Mouse (Mus musculus): ENCODE measurements at regions not wholly inside any gene's neighbourhood (a gene's known extent, or its start where the extent isn't known, plus 50 kb on each side); places are given as distances from the start of the nearest gene placed in this dataset.

- H3K36me3 ChIP-seq (ENCODE audit: control insufficient read depth, insufficient read depth, low read length) = no peaks in the 10 kb centered on the region
- no peak overlapping the region for H3K27ac ChIP-seq (ENCODE audit: insufficient read depth, low read depth, low read length)
- H3K27me3 ChIP-seq (ENCODE audit: control insufficient read depth, insufficient read depth, low read length) = no peaks in the 10 kb centered on the region
- no peak overlapping the region for H3K4me3 ChIP-seq (ENCODE audit: low read depth, low read length)
- 35% methylated on average over 7 of the region's 7 CpGs for WGBS
- TF ChIP-seq POLR2A (IDR thresholded peaks at IDR 0.05; ENCODE audit: low read depth, low read length) (no peak), CTCF (IDR thresholded peaks at IDR 0.05; ENCODE audit: extremely low read depth, insufficient read length, insufficient replicate concordance, low read depth, low read length) (no peak)
- H3K4me1 ChIP-seq (ENCODE audit: control insufficient read depth, insufficient read depth, insufficient read length, low read length) = no peaks in the 10 kb centered on the region
These were observed 130.6 kb downstream of the Kif26a start for GRCm38 (mm10) chr12:112276651-112277050.

- 69% methylated on average over 14 of the region's 14 CpGs for WGBS
- Histone ChIP-seq H3K4me1 (ENCODE audit: control insufficient read depth, insufficient read depth, insufficient read length, low read length) (no peaks in the 10 kb centered on the region), H3K27ac (ENCODE audit: insufficient read depth, low read depth, low read length) (no peak overlapping the region), H3K36me3 (ENCODE audit: control insufficient read depth, insufficient read depth, low read length) (no peaks in the 10 kb centered on the region), H3K4me3 (ENCODE audit: low read depth, low read length) (no peak overlapping the region), H3K27me3 (ENCODE audit: control insufficient read depth, insufficient read depth, low read length) (no peaks in the 10 kb centered on the region)
- TF ChIP-seq POLR2A (IDR thresholded peaks at IDR 0.05; ENCODE audit: low read depth, low read length) = no peak
- TF ChIP-seq CTCF (IDR thresholded peaks at IDR 0.05; ENCODE audit: extremely low read depth, insufficient read length, insufficient replicate concordance, low read depth, low read length) = no peak
These were observed 131.5 kb downstream of the Kif26a start for GRCm38 (mm10) chr12:112277511-112277910.

GRCm38 (mm10) chr12:112285096-112285495, 139.1 kb downstream of the Kif26a start:
- H3K27ac ChIP-seq (ENCODE audit: insufficient read depth, low read depth, low read length) = no peak overlapping the region
- H3K4me1 ChIP-seq (ENCODE audit: control insufficient read depth, insufficient read depth, insufficient read length, low read length) = no peaks in the 10 kb centered on the region
- H3K4me3 ChIP-seq (ENCODE audit: low read depth, low read length) = no peak overlapping the region
- no peaks in the 10 kb centered on the region for H3K36me3 ChIP-seq (ENCODE audit: control insufficient read depth, insufficient read depth, low read length)
- WGBS = 48% methylated on average over 15 of the region's 15 CpGs
- TF ChIP-seq CTCF (IDR thresholded peaks at IDR 0.05; ENCODE audit: extremely low read depth, insufficient read length, insufficient replicate concordance, low read depth, low read length) = no peak
- TF ChIP-seq POLR2A (IDR thresholded peaks at IDR 0.05; ENCODE audit: low read depth, low read length) = no peak
- H3K27me3 ChIP-seq (ENCODE audit: control insufficient read depth, insufficient read depth, low read length) = no peaks in the 10 kb centered on the region

- TF ChIP-seq CTCF (IDR thresholded peaks at IDR 0.05; ENCODE audit: extremely low read depth, insufficient read length, insufficient replicate concordance, low read depth, low read length) (no peak), POLR2A (IDR thresholded peaks at IDR 0.05; ENCODE audit: low read depth, low read length) (no peak)
- Histone ChIP-seq H3K4me3 (ENCODE audit: low read depth, low read length) (no peak overlapping the region), H3K27ac (ENCODE audit: insufficient read depth, low read depth, low read length) (no peak overlapping the region), H3K4me1 (ENCODE audit: control insufficient read depth, insufficient read depth, insufficient read length, low read length) (no peaks in the 10 kb centered on the region), H3K36me3 (ENCODE audit: control insufficient read depth, insufficient read depth, low read length) (no peaks in the 10 kb centered on the region), H3K27me3 (ENCODE audit: control insufficient read depth, insufficient read depth, low read length) (no peaks in the 10 kb centered on the region)
- 75% methylated on average over 3 of the region's 3 CpGs for WGBS
These were observed 142.8 kb downstream of the Kif26a start for GRCm38 (mm10) chr12:112288786-112289185.

GRCm38 (mm10) chr12:112290299-112290698, 144.3 kb downstream of the Kif26a start:
- Histone ChIP-seq H3K36me3 (ENCODE audit: control insufficient read depth, insufficient read depth, low read length) (no peaks in the 10 kb centered on the region), H3K27me3 (ENCODE audit: control insufficient read depth, insufficient read depth, low read length) (no peaks in the 10 kb centered on the region), H3K4me1 (ENCODE audit: control insufficient read depth, insufficient read depth, insufficient read length, low read length) (no peaks in the 10 kb centered on the region), H3K27ac (ENCODE audit: insufficient read depth, low read depth, low read length) (no peak overlapping the region), H3K4me3 (ENCODE audit: low read depth, low read length) (no peak overlapping the region)
- TF ChIP-seq CTCF (IDR thresholded peaks at IDR 0.05; ENCODE audit: extremely low read depth, insufficient read length, insufficient replicate concordance, low read depth, low read length) = no peak
- TF ChIP-seq POLR2A (IDR thresholded peaks at IDR 0.05; ENCODE audit: low read depth, low read length) = no peak
- WGBS = 89% methylated on average over 9 of the region's 9 CpGs

- Histone ChIP-seq H3K36me3 (ENCODE audit: control insufficient read depth, insufficient read depth, low read length) (no peaks in the 10 kb centered on the region), H3K27ac (ENCODE audit: insufficient read depth, low read depth, low read length) (no peak overlapping the region), H3K4me1 (ENCODE audit: control insufficient read depth, insufficient read depth, insufficient read length, low read length) (no peaks in the 10 kb centered on the region), H3K4me3 (ENCODE audit: low read depth, low read length) (no peak overlapping the region), H3K27me3 (ENCODE audit: control insufficient read depth, insufficient read depth, low read length) (no peaks in the 10 kb centered on the region)
- WGBS = 48% methylated on average over 16 of the region's 16 CpGs
- TF ChIP-seq CTCF (IDR thresholded peaks at IDR 0.05; ENCODE audit: extremely low read depth, insufficient read length, insufficient replicate concordance, low read depth, low read length) (no peak), POLR2A (IDR thresholded peaks at IDR 0.05; ENCODE audit: low read depth, low read length) (no peak)
These were observed 145.9 kb downstream of the Kif26a start for GRCm38 (mm10) chr12:112291748-112292561.

- H3K27me3 ChIP-seq (ENCODE audit: control insufficient read depth, insufficient read depth, low read length) = no peaks in the 10 kb centered on the region
- 52% methylated on average over 13 of the region's 13 CpGs for WGBS
- H3K4me3 ChIP-seq (ENCODE audit: low read depth, low read length) = no peak overlapping the region
- H3K27ac ChIP-seq (ENCODE audit: insufficient read depth, low read depth, low read length) = no peak overlapping the region
- no peaks in the 10 kb centered on the region for H3K36me3 ChIP-seq (ENCODE audit: control insufficient read depth, insufficient read depth, low read length)
- H3K4me1 ChIP-seq (ENCODE audit: control insufficient read depth, insufficient read depth, insufficient read length, low read length) = no peaks in the 10 kb centered on the region
- TF ChIP-seq POLR2A (IDR thresholded peaks at IDR 0.05; ENCODE audit: low read depth, low read length) = no peak
- TF ChIP-seq CTCF (IDR thresholded peaks at IDR 0.05; ENCODE audit: extremely low read depth, insufficient read length, insufficient replicate concordance, low read depth, low read length) = no peak
These were observed 147.1 kb downstream of the Kif26a start for GRCm38 (mm10) chr12:112293105-112293504.
